Mouse (Mus musculus) neural tube, embryonic 10.5 days (tissue): ENCODE measurements at regions not wholly inside any gene's neighbourhood (a gene's known extent, or its start where the extent isn't known, plus 50 kb on each side); places are given as distances from the start of the nearest gene placed in this dataset.
A peak's percentile ranks its signal among the peaks of the same experiment; 100 is the strongest.

ENCODE experiments used
- DNase-seq: peaks from one replicate; pipeline ENCODE4 v3.0.0-alpha.2; 2017; ENCODE audit warnings: low spot score; ENCODE audit errors: extremely low spot score

GRCm38 (mm10) chr1:132820136-132820535, 59.9 kb upstream of the Lrrn2 start:
- no peak for DNase-seq

- no peak for DNase-seq
These were observed 61.8 kb upstream of the Lrrn2 start for GRCm38 (mm10) chr1:132818296-132818695.

- DNase-seq = no peak
These were observed 62.7 kb upstream of the Lrrn2 start for GRCm38 (mm10) chr1:132817366-132817765.

GRCm38 (mm10) chr1:132805543-132805942, 63.9 kb upstream of the Nfasc start:
- DNase-seq = no peak

GRCm38 (mm10) chr1:132803842-132804241, 62.2 kb upstream of the Nfasc start:
- no peak for DNase-seq

GRCm38 (mm10) chr1:132802380-132802779, 60.8 kb upstream of the Nfasc start:
- no peak for DNase-seq

- DNase-seq = no peak
These were observed 58.7 kb upstream of the Nfasc start for GRCm38 (mm10) chr1:132800285-132800684.

- peak; percentile 38 for DNase-seq
These were observed 57.7 kb upstream of the Nfasc start for GRCm38 (mm10) chr1:132799258-132799657.

GRCm38 (mm10) chr1:132794462-132794861, 52.9 kb upstream of the Nfasc start:
- no peak for DNase-seq
